Mouse (Mus musculus): Measurements from ENCODE around the gene Neurod4. TPM values are rescaled to one million over a fixed set of nuclear protein-coding genes. Genes with fewer than 3 reads are reported as not detected.

Gene Neurod4
- polyA plus RNA-seq, 1 experiment from 2014 or later = not detected

Other genes starting within 250 kb of the Neurod4 start
- not detected in 2 replicates for gene Olfr821, start 249.9 kb downstream of the Neurod4 start, polyA plus RNA-seq (2014; fragmentation: Nextera tagmentation; extraction: Ambion mirVana)
- not detected in 2 replicates for gene Olfr822, start 209.0 kb downstream of the Neurod4 start, polyA plus RNA-seq (2014; fragmentation: Nextera tagmentation; extraction: Ambion mirVana)
- gene Olfr823, start 164.9 kb downstream of the Neurod4 start, polyA plus RNA-seq (2014; fragmentation: Nextera tagmentation; extraction: Ambion mirVana) = not detected in 2 replicates
- not detected in 2 replicates for gene Olfr824, start 150.2 kb downstream of the Neurod4 start, polyA plus RNA-seq (2014; fragmentation: Nextera tagmentation; extraction: Ambion mirVana)
- not detected in 2 replicates for gene Olfr825, start 113.5 kb downstream of the Neurod4 start, polyA plus RNA-seq (2014; fragmentation: Nextera tagmentation; extraction: Ambion mirVana)
- gene Olfr826, start 96.1 kb downstream of the Neurod4 start, polyA plus RNA-seq (2014; fragmentation: Nextera tagmentation; extraction: Ambion mirVana) = not detected in 2 replicates
- gene Olfr827, start 65.8 kb downstream of the Neurod4 start, polyA plus RNA-seq (2014; fragmentation: Nextera tagmentation; extraction: Ambion mirVana) = not detected in 2 replicates
- 3.3 and 4.4 TPM in 2 replicates for gene Tespa1, start 42.6 kb upstream of the Neurod4 start, polyA plus RNA-seq (2014; fragmentation: Nextera tagmentation; extraction: Ambion mirVana)
- not detected in 2 replicates for gene Vmn2r84, start 114.1 kb upstream of the Neurod4 start, polyA plus RNA-seq (2014; fragmentation: Nextera tagmentation; extraction: Ambion mirVana)
- gene Vmn2r85, start 149.5 kb upstream of the Neurod4 start, polyA plus RNA-seq (2014; fragmentation: Nextera tagmentation; extraction: Ambion mirVana) = not detected in 2 replicates
- not detected in 2 replicates for gene Vmn2r86, start 175.8 kb upstream of the Neurod4 start, polyA plus RNA-seq (2014; fragmentation: Nextera tagmentation; extraction: Ambion mirVana)
- not detected in 2 replicates for gene Vmn2r87, start 217.2 kb upstream of the Neurod4 start, polyA plus RNA-seq (2014; fragmentation: Nextera tagmentation; extraction: Ambion mirVana)

All from liver, embryonic 11.5 days (tissue).